Mouse (Mus musculus) MEL (cell line): Measurements from ENCODE around the gene Col2a1.

ENCODE experiments used
- CHD2 ChIP-seq: IDR thresholded peaks from 2 replicates; pipeline ENCODE4 v1.6.1; 2011; ENCODE audit warnings: low read length, improper control_type of control experiment
- ETS1 ChIP-seq: IDR thresholded peaks from 2 replicates; pipeline ENCODE4 v1.6.1; 2012; ENCODE audit warnings: low read depth, mild to moderate bottlenecking, inconsistent platforms, low read length, improper control_type of control experiment, moderate library complexity
- HCFC1 ChIP-seq: IDR thresholded peaks from 2 replicates; pipeline ENCODE4 v1.6.1; 2012; ENCODE audit warnings: low read depth, mild to moderate bottlenecking, inconsistent platforms, low read length, improper control_type of control experiment, moderate library complexity
- JUND ChIP-seq: IDR thresholded peaks from 2 replicates; pipeline ENCODE4 v1.6.1; 2011; ENCODE audit warnings: low read depth, mild to moderate bottlenecking, improper control_type of control experiment, low read length
- MXI1 ChIP-seq: IDR thresholded peaks from 2 replicates; pipeline ENCODE4 v1.6.1; 2011; ENCODE audit warnings: mild to moderate bottlenecking, low read depth, low read length, improper control_type of control experiment
- POLR2A ChIP-seq, 2 experiments: IDR thresholded peaks; 2 replicates each; pipeline ENCODE4 v1.6.1; 2011 to 2012; ENCODE audit warnings: low read length in 2 of 2, mild to moderate bottlenecking in 2 of 2, control low read depth in 1 of 2, improper control_type of control experiment in 1 of 2, low read depth in 1 of 2, moderate library complexity in 1 of 2; ENCODE audit not compliant: control insufficient read depth in 1 of 2, insufficient read depth in 1 of 2, poor library complexity in 1 of 2
- RAD21 ChIP-seq: IDR thresholded peaks from 2 replicates; pipeline ENCODE4 v1.6.1; 2011; ENCODE audit warnings: mild to moderate bottlenecking, low read depth, low read length, improper control_type of control experiment
- TCF12 ChIP-seq: IDR thresholded peaks from 2 replicates; pipeline ENCODE4 v1.6.1; 2014; ENCODE audit warnings: low read depth, mild to moderate bottlenecking, inconsistent platforms, low read length, improper control_type of control experiment, moderate library complexity

- TF ChIP-seq JUND (no peak), POLR2A (IDR thresholded peaks at IDR 0.05; ENCODE audit: control insufficient read depth in 1 of 2, insufficient read depth in 1 of 2, low read depth in 1 of 2, low read length in 2 of 2, poor library complexity in 1 of 2) (no peak), HCFC1 (no peak), RAD21 (no peak), ETS1 (no peak), TCF12 (no peak), MXI1 (no peak), CHD2 (no peak)
Measured at GRCm38 (mm10) chr15:98001321-98002112, 3.0 kb downstream of the Col2a1 start.
